Mouse (Mus musculus) heart, embryonic 16.5 days (tissue): ENCODE results near the gene Rab15. TPM values are rescaled to one million over a fixed set of nuclear protein-coding genes. Genes with fewer than 3 reads are reported as not detected.

ENCODE experiments used
- ATAC-seq: fragments of 200-750 bp; cut with Nextera tagmentation; replicated peaks from 2 replicates; pipeline ENCODE4 v1.8.0; 2017; ENCODE audit warnings: moderate number of reproducible peaks; ENCODE audit not compliant: insufficient read depth, low FRiP score; ENCODE audit errors: extremely low read depth
- H3K27ac ChIP-seq: fragments of 300-500 bp; sonication (generic); 2 replicates; pipeline ENCODE4 v1.5.1; 2014; ENCODE audit warnings: mild to moderate bottlenecking, low read length, control low read depth, moderate library complexity
- H3K27me3 ChIP-seq: fragments of 300-500 bp; sonication (generic); 2 replicates; pipeline ENCODE4 v1.6.1; 2014; ENCODE audit warnings: low read length, mixed read lengths; ENCODE audit not compliant: control insufficient read depth, insufficient read depth
- H3K36me3 ChIP-seq: fragments of 300-500 bp; sonication (generic); 2 replicates; pipeline ENCODE4 v1.6.1; 2014; ENCODE audit not compliant: control insufficient read depth, insufficient read depth
- H3K4me1 ChIP-seq: fragments of 300-500 bp; sonication (generic); 2 replicates; pipeline ENCODE4 v1.6.1; 2014; ENCODE audit warnings: low read length, mixed read lengths; ENCODE audit not compliant: control insufficient read depth, insufficient read depth
- H3K4me2 ChIP-seq: fragments of 300-500 bp; sonication (generic); 2 replicates; pipeline ENCODE4 v1.6.1; 2014; ENCODE audit warnings: low read depth, mild to moderate bottlenecking, control low read depth, low read length
- H3K4me3 ChIP-seq: fragments of 300-500 bp; sonication (generic); 2 replicates; pipeline ENCODE4 v1.5.1; 2014; ENCODE audit warnings: mild to moderate bottlenecking, control low read depth, low read length
- H3K9ac ChIP-seq: fragments of 300-500 bp; sonication (generic); 2 replicates; pipeline ENCODE4 v1.6.1; 2014; ENCODE audit warnings: low read length, control low read depth
- H3K9me3 ChIP-seq: fragments of 300-500 bp; sonication (generic); replicated peaks from 2 replicates; pipeline ENCODE4 v1.6.1; 2016; ENCODE audit warnings: low read length; ENCODE audit not compliant: control insufficient read depth
- WGBS: fragments of 180-500 bp; shearing (Covaris S2); extraction: QIAGEN DNeasy Blood & Tissue Kit; methylation state at CpG from one replicate; pipeline ENCODE4 v1.1.7; 2014; 5-methylcytosine and 5-hydroxymethylcytosine counted together
- polyA plus RNA-seq: library from polyadenylated mRNA; unstranded; fragments of >200 nt; fragmentation: Nextera tagmentation; extraction: Ambion mirVana; gene quantifications from 2 replicates; pipeline ENCODE4 v1.2.1, GENCODE M21; 2015

Gene Rab15
- polyA plus RNA-seq, 1 experiment from 2014 or later = 8.8 TPM

- Histone ChIP-seq H3K9me3 (no peaks in the 10 kb centered on the region), H3K4me3 (no peak overlapping the region), H3K27me3 (no peaks in the 10 kb centered on the region), H3K9ac (no peak overlapping the region), H3K36me3 (no peaks in the 10 kb centered on the region), H3K4me2 (no peak overlapping the region), H3K4me1 (no peaks in the 10 kb centered on the region), H3K27ac (no peak overlapping the region)
- no peak for ATAC-seq
- 51% methylated on average over 10 of the region's 10 CpGs for WGBS
These were observed 9.2 kb downstream of the Rab15 start for GRCm38 (mm10) chr12:76813543-76813942.

- no peaks in the 10 kb centered on the region for H3K4me1 ChIP-seq
- no peaks in the 10 kb centered on the region for H3K27me3 ChIP-seq
- no peak for ATAC-seq
- H3K36me3 ChIP-seq = no peaks in the 10 kb centered on the region
- no peak overlapping the region for H3K9ac ChIP-seq
- 80% methylated on average over 4 of the region's 4 CpGs for WGBS
- no peak overlapping the region for H3K4me3 ChIP-seq
- H3K27ac ChIP-seq = no peak overlapping the region
- H3K4me2 ChIP-seq = no peak overlapping the region
- no peaks in the 10 kb centered on the region for H3K9me3 ChIP-seq
These were observed 11.7 kb downstream of the Rab15 start for GRCm38 (mm10) chr12:76811006-76811405.

- Histone ChIP-seq H3K27me3 (no peaks in the 10 kb centered on the region), H3K9me3 (no peaks in the 10 kb centered on the region), H3K4me3 (no peak overlapping the region), H3K9ac (no peak overlapping the region), H3K27ac (no peak overlapping the region), H3K4me2 (no peak overlapping the region), H3K36me3 (no peaks in the 10 kb centered on the region), H3K4me1 (no peaks in the 10 kb centered on the region)
- ATAC-seq = no peak
- 82% methylated on average over 5 of the region's 5 CpGs for WGBS
These were observed 12.2 kb downstream of the Rab15 start for GRCm38 (mm10) chr12:76810491-76810890.

- Histone ChIP-seq H3K4me1 (peaks cover 4% of the 10 kb centered on the region; the same call in 1 of the 2 replicates), H3K27me3 (no peaks in the 10 kb centered on the region), H3K9me3 (no peaks in the 10 kb centered on the region), H3K9ac (no peak overlapping the region), H3K4me2 (no peak overlapping the region), H3K36me3 (no peaks in the 10 kb centered on the region), H3K27ac (no peak overlapping the region), H3K4me3 (no peak overlapping the region)
- ATAC-seq = no peak
- 62% methylated on average over 10 of the region's 10 CpGs for WGBS
These were observed 14.9 kb downstream of the Rab15 start for GRCm38 (mm10) chr12:76807796-76808195.

- H3K4me3 ChIP-seq = no peak overlapping the region
- no peak overlapping the region for H3K27ac ChIP-seq
- H3K27me3 ChIP-seq = no peaks in the 10 kb centered on the region
- 81% methylated on average over 10 of the region's 10 CpGs for WGBS
- ATAC-seq = no peak
- H3K9ac ChIP-seq = no peak overlapping the region
- peaks cover 5% of the 10 kb centered on the region; the same call in 1 of the 2 replicates for H3K4me1 ChIP-seq
- H3K36me3 ChIP-seq = no peaks in the 10 kb centered on the region
- no peaks in the 10 kb centered on the region for H3K9me3 ChIP-seq
- no peak overlapping the region for H3K4me2 ChIP-seq
These were observed 17.5 kb downstream of the Rab15 start for GRCm38 (mm10) chr12:76805056-76805811.

GRCm38 (mm10) chr12:76803700-76804252 lies 18.9 kb downstream of the Rab15 start:
- peak; percentile 83 for ATAC-seq
- Histone ChIP-seq H3K36me3 (no peaks in the 10 kb centered on the region), H3K9me3 (no peaks in the 10 kb centered on the region), H3K4me1 (peaks cover 5% of the 10 kb centered on the region; the same call in 1 of the 2 replicates), H3K4me3 (no peak overlapping the region), H3K9ac (0 out of 2 replicates have a peak overlapping the region, but pooled peaks have one; percentile 4), H3K4me2 (no peak overlapping the region), H3K27me3 (no peaks in the 10 kb centered on the region), H3K27ac (no peak overlapping the region)
- WGBS = 39% methylated on average over 7 of the region's 7 CpGs

- 67% methylated on average over 10 of the region's 10 CpGs for WGBS
- Histone ChIP-seq H3K9ac (no peak overlapping the region), H3K4me3 (no peak overlapping the region), H3K27ac (no peak overlapping the region), H3K4me1 (peaks cover 5% of the 10 kb centered on the region; the same call in 1 of the 2 replicates), H3K27me3 (no peaks in the 10 kb centered on the region), H3K36me3 (no peaks in the 10 kb centered on the region), H3K4me2 (no peak overlapping the region), H3K9me3 (no peaks in the 10 kb centered on the region)
- ATAC-seq = no peak
These were observed 19.7 kb downstream of the Rab15 start for GRCm38 (mm10) chr12:76803028-76803427.

- Histone ChIP-seq H3K36me3 (no peaks in the 10 kb centered on the region), H3K9ac (no peak overlapping the region), H3K4me1 (peaks cover 4% of the 10 kb centered on the region; the same call in 1 of the 2 replicates), H3K27me3 (no peaks in the 10 kb centered on the region), H3K27ac (no peak overlapping the region), H3K4me2 (no peak overlapping the region), H3K4me3 (no peak overlapping the region), H3K9me3 (no peaks in the 10 kb centered on the region)
- no peak for ATAC-seq
- 71% methylated on average over 5 of the region's 5 CpGs for WGBS
These were observed 24.5 kb downstream of the Rab15 start for GRCm38 (mm10) chr12:76798008-76798720.
